Mouse (Mus musculus) frontal cortex, adult 2 months (tissue): ENCODE results near the gene Klc3. TPM values are rescaled to one million over a fixed set of nuclear protein-coding genes. Genes with fewer than 3 reads are reported as not detected.
A peak's percentile ranks its signal among the peaks of the same experiment; 100 is the strongest.

Experiments used
- DNase-seq, 2 experiments: peaks; one replicate each; pipeline ENCODE4 v3.0.0; 2022; ENCODE audit warnings: low spot score in 1 of 2; ENCODE audit errors: extremely low spot score in 1 of 2
- polyA plus RNA-seq: library from polyadenylated mRNA; depleted of rRNA; stranded (reverse); fragments of >200 nt; gene quantifications from 2 replicates; pipeline ENCODE4 v1.2.3, GENCODE M21; 2012

The Klc3 gene
- polyA plus RNA-seq, 1 experiment = 2.6 TPM

GRCm38 (mm10) chr7:19410766-19411344 is 7.0 kb upstream of the Klc3 start:
- no peak for DNase-seq

DNA sequence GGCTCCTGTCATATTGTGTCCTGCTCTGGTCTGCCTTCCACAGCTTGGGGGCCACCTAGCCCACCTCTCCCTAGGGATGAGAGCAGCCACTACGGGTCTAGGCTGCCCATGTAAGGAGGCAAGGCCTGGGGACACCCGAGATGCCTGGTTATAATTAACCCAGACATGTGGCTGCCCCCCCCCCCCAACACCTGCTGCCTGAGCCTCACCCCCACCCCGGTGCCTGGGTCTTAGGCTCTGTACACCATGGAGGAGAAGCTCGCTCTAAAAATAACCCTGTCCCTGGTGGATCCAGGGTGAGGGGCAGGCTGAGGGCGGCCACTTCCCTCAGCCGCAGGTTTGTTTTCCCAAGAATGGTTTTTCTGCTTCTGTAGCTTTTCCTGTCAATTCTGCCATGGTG is 5.8 kb upstream of the Klc3 start:
- DNase-seq = no peak

GRCm38 (mm10) chr7:19405417-19405816 is 1.5 kb upstream of the Klc3 start:
- DNase-seq = peak in 1 of 2 experiments; percentile 91

- DNase-seq = no peak
Observed at GRCm38 (mm10) chr7:19404476-19404875, 572 bp upstream of the Klc3 start, which contains the start of gene Ckm. Gene Ckm, plus strand, starts transcription at chr7:19404776.

DNA sequence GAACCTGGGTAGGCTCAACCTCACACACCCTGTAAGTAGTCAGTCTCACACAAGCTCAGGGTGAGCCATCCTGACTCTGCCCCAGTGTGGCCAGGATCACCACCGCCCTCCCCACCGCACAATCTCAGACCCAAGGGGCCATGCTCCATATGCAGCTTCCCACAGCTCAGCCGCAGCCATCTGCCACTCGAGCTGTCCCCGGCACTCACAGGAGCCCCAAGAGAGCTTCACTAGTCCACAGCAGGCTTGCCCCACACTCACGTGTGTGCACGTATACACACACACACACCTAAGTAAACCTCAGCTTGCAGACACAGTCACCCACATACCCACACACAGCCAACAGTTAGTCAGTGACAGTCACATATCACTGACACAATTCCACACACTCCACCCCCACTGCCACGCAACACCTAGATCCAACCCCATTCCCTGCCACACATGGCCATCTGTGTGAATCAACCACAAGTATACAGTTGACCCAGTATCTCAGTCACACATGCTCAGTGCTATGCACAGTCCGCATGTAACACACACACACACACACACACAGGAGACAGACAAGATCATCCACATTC is 1.3 kb downstream of the Klc3 start:
- no peak for DNase-seq

- no peak for DNase-seq
Observed at GRCm38 (mm10) chr7:19400946-19401345, 3.0 kb downstream of the Klc3 start.

DNA sequence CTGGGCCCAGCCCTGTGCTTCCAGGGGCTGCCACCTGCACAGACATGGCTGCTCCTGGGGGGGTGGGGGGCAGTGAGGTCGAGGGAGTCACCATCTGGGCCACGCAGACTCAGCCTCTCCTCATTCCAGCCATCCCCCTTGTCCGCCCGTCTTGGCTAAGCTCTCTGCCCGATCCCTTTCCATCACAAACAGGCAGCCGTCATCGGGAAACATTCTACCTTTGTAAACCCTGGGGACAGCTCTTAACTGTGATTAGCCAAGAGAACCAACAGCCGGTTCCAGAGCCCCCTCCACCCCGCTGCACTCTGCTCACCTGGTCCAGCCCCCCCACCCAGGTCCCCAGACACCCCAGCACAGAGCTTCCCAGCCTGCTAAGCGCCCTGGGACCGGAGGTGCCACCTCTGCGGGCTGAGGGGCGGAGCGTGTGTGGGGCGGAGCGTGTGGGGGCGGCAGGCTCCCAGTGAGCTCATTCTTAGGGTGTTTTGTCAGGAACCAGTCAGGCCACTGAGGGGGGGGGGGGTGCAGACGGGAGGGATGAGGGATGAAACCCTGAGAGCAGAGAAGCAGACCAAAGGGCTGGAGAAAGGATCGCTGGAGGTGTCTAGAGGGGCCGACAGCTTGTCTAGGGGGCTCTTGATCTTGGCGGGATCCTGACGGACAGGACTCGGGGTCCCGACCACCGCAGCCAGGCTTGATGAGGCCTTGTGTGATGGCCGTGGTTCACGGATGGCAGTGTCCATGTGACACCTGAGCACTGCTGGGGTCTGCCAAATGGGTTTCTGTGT is 4.2 kb downstream of the Klc3 start:
- no peak for DNase-seq

DNA sequence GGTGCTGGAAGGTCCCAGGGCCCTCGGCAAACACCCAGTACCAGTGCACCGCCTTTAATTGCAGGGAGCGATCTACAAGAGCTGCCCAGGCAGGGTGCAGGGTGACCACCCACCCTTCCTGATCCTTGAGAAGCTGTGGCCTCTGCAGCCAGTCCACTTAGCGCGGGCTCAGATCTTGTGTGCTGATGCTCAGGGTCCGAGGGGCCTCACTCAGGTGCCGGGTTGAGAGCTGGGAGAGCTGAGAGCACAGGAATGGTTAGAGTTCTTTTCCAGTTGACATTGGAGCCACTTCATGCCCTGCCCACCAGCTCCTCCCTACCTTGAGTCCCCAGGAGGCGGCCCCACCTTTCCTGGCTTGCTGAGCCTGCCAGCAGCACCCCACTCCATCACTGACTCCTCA is 9.4 kb downstream of the Klc3 start:
- no peak for DNase-seq

DNA sequence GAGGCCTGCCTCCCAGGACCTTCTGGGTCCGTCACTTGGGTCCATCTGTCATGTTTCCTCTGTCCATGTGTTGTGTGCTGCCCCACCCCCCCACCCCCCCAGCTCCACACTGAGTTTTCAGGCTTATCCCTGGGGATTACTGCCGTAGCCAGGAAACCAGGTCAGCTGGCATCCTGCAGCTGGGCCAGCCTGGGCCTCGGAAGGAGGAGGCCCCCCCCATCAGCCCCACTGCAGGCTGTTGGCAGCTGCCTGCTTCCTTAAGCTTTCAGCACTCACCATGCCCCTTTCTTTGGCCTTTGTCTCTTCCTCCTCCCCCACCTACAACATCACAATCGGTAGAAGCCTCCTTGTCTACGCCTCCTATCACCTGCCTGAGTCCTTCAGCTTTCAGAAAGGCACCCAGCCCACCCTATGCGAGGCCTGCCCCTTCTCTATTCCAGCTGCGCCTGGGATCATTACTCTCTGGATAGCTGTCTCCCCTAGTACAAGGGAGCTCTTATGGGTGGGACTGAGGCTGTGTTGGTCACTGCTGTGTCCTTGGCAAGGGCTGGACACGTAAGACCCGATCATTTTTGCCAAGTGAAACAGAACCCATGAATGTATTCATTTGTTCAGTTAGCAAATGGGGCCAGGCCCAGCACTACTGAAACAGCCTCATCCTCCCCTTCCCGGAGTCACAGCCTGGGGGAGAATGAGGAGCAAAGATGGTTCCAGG is 15.0 kb downstream of the Klc3 start:
- DNase-seq = no peak

DNA sequence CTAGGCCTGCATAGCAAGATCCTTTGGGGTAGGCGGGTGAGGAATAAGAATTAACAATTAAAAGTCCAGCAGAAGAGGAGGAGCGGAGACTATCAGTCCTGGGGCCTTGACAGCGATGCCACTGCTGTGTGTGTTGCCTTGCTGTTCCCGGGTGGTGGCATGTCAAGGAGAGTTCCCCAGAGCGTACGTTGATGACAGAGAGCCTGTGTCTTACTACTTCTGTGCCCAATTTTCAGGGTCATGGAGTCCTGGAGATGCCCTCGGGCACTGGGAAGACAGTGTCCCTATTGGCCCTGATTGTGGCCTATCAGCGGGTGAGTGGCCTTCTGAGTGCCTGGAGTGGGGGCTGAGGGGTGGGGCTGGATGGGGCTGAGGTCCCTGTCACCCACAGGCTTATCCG is 20.2 kb downstream of the Klc3 start:
- no peak for DNase-seq

- DNase-seq = no peak
Observed at GRCm38 (mm10) chr7:19382166-19382541, 21.8 kb downstream of the Klc3 start.

DNA sequence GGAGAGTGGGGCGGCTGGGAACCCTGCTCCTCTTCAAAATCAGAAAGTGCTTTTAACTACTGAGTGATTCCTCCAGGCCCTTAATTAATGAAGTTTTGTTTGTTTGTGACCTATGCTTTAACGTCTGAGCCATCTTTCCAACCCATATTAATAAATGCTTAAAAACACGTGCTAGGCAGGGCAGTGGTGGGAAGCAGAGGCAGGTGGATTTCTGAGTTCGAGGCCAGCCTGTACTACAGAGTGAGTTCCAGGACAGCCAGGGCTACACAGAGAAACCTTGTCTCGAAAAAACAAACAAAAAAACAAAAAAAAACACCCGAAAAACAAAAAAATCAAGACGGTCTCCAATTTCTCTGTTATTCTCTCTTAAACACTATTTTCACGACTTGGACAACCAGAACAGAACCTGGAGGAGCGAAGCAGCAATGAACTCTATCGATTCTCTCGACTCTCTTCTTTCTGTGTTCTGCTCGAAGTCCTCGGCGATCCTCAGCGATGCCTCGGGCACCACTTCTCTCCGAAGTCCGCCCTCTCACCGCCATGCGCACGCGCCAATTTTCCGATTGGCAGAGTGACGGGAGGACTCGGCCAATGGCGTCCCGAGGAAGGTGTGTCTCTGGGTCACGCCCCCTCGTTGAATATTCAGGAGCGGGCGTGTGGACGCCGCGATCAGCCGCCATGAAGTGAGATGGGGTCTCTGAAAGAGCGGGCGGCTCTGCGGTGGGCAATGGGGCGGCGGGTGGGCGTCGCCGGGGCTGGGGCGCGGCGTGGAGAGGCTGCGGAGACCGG is 22.3 kb downstream of the Klc3 start, which contains the start of gene Ercc2:
TSS of gene Ercc2 (plus strand) at position 634 of the 789 bp plus-strand sequence.
- DNase-seq = peak; percentile 95 to 99

DNA sequence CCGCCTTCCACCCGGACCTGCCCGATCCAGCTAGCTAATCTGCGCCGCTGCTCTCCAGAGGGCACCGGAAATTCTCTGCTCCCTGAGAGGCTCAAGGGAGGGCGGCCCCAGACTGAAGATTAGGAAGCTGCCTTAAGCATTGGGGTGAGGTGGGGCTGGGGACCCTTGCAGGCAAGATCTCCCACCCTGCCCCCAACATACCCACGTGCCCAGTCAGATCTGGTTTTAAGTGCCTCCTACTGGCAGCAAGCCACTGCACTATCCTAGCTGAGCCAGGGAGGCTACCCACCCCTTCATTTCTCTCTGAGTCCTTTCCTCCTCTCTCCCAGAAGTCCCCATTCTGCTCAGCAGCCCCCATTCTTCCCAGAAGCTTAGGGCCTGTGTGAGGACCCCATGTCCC is 25.9 kb downstream of the Klc3 start:
- DNase-seq = no peak

DNA sequence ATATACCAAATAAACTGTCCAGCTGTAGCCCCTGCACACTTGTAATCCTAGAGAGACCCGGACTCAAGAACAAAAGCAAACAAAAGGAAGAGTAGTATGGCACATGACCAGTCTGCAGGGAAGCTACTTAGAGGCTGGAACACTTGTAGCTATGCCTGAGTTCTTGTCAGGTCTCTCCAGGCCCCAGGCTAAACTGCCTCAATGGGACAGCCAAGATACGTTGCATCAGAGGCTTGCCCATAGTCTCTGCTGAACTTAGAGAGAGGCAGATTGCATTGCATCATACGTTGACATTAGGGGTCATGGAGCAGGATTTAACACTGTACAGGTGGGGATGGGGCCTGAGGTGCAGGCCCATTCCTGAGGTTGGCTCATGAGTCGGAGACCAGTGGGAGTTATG is 27.9 kb downstream of the Klc3 start:
- DNase-seq = no peak

- no peak for DNase-seq
Observed at GRCm38 (mm10) chr7:19375368-19375767, 28.5 kb downstream of the Klc3 start.

DNA sequence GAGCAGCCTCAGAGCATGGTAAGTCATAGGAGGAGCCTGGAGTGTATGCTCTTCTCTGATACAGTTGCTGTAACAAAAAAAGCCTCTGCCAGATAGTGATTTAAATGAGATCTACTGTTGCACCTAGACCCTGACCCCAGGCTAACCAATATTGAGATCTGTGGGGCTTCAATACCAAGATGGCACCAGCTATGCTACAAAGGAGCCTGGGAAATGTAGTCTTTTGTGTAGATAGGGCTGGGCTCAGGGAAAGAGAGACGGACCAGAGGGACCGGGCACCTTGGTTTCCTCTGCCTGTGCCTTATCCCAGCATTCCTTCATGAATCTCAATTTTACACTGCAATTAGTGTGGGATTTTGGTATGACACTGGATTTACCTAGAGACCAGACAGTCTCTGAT is 30.5 kb downstream of the Klc3 start:
- no peak for DNase-seq

- DNase-seq = peak in 1 of 2 experiments; percentile 72
Observed at GRCm38 (mm10) chr7:19369823-19370425, 34.0 kb downstream of the Klc3 start.

- no peak for DNase-seq
Observed at GRCm38 (mm10) chr7:19368380-19368779, 35.5 kb downstream of the Klc3 start.

GRCm38 (mm10) chr7:19365376-19365775 is 38.5 kb downstream of the Klc3 start:
- DNase-seq = no peak

GRCm38 (mm10) chr7:19363881-19364280 is 40.0 kb downstream of the Klc3 start:
- peak in 1 of 2 experiments; percentile 66 for DNase-seq
